Mouse (Mus musculus) adrenal gland (tissue): ENCODE data around the gene Cox11.

ENCODE experiments used
- intact Hi-C: fragments of 180-260 bp; cut with DNase I; formaldehyde crosslinking; loops from one replicate; pipeline ENCODE4 v1.15.1; 2025
- long read RNA-seq, 2 experiments: library from polyadenylated mRNA; unstranded; transcript quantifications; one replicate each; pipeline ENCODE4 v2.0.0; 2020; ENCODE audit warnings: borderline replicate concordance in 1 of 2; ENCODE audit not compliant: insufficient replicate concordance in 1 of 2

Cox11 gene
- long read RNA-seq, experiment 1, transcript Cox11-202 (3 exons, 773 nt) = major isoform, 10 of 27 reads
- long read RNA-seq, experiment 1, transcript Cox11-201 (4 exons, 1,224 nt) = minor isoform, 9 of 27 reads
- long read RNA-seq, experiment 1, partial matches to known transcripts = 0 of 27 reads
- long read RNA-seq, experiment 1, other reads (novel, unspliced or antisense) = 8 of 27 reads
- long read RNA-seq, experiment 2, transcript Cox11-201 (4 exons, 1,224 nt) = major isoform, 9 of 23 reads
- long read RNA-seq, experiment 2, transcript Cox11-202 (3 exons, 773 nt) = minor isoform, 7 of 23 reads
- long read RNA-seq, experiment 2, partial matches to known transcripts = 0 of 23 reads
- long read RNA-seq, experiment 2, other reads (novel, unspliced or antisense) = 7 of 23 reads

GRCm38 (mm10) chr11:90637440-90638311 is at the start of gene Cox11, which contains the start of gene Stxbp4:
Cox11 (plus strand) TSS chr11:90638173.
Stxbp4 (minus strand) TSS chr11:90638084.
- intact Hi-C loops = no loop called here

GRCm38 (mm10) chr11:90590996-90591395 is 47.0 kb upstream of the Cox11 start:
- intact Hi-C loops = no loop called here

- intact Hi-C loops = no loop called here
Measured at GRCm38 (mm10) chr11:90595826-90596225, 42.1 kb upstream of the Cox11 start.

GRCm38 (mm10) chr11:90603066-90603465 is 34.9 kb upstream of the Cox11 start:
- intact Hi-C loops = no loop called here

GRCm38 (mm10) chr11:90612118-90612517 is 25.9 kb upstream of the Cox11 start:
- intact Hi-C loops = loop anchor here (10.0 kb wide), 1 partner anchor 217 kb away; the partner anchor contains the start of gene Hlf

GRCm38 (mm10) chr11:90614743-90615142 is 23.2 kb upstream of the Cox11 start:
- intact Hi-C loops = loop anchor here (10.0 kb wide), 1 partner anchor 220 kb away; the partner anchor contains the start of gene Hlf

GRCm38 (mm10) chr11:90616431-90616830 is 21.5 kb upstream of the Cox11 start:
- intact Hi-C loops = loop anchor here (2.0 to 10.0 kb wide), 3 partner anchors 222 to 434 kb away; partner anchors contain the start of gene Hlf

- intact Hi-C loops = no loop called here
Measured at GRCm38 (mm10) chr11:90622044-90622443, 15.9 kb upstream of the Cox11 start.

GRCm38 (mm10) chr11:90622500-90622899 is 15.5 kb upstream of the Cox11 start:
- intact Hi-C loops = no loop called here

GRCm38 (mm10) chr11:90623477-90623876 is 14.5 kb upstream of the Cox11 start:
- intact Hi-C loops = no loop called here

- intact Hi-C loops = no loop called here
Measured at GRCm38 (mm10) chr11:90625174-90625573, 12.8 kb upstream of the Cox11 start.

GRCm38 (mm10) chr11:90627751-90628150 is 10.2 kb upstream of the Cox11 start:
- intact Hi-C loops = no loop called here

GRCm38 (mm10) chr11:90632480-90632879 is 5.5 kb upstream of the Cox11 start:
- intact Hi-C loops = no loop called here

- intact Hi-C loops = no loop called here
Measured at GRCm38 (mm10) chr11:90634661-90635060, 3.3 kb upstream of the Cox11 start.

GRCm38 (mm10) chr11:90638312-90638830 is 398 bp downstream of the Cox11 start:
- intact Hi-C loops = no loop called here

GRCm38 (mm10) chr11:90649777-90650176 is 11.8 kb downstream of the Cox11 start:
- intact Hi-C loops = no loop called here

GRCm38 (mm10) chr11:90650231-90650885 is 12.4 kb downstream of the Cox11 start:
- intact Hi-C loops = no loop called here

GRCm38 (mm10) chr11:90652603-90653002 is 14.6 kb downstream of the Cox11 start:
- intact Hi-C loops = no loop called here

- intact Hi-C loops = no loop called here
Measured at GRCm38 (mm10) chr11:90657527-90657926, 19.6 kb downstream of the Cox11 start.

- intact Hi-C loops = no loop called here
Measured at GRCm38 (mm10) chr11:90660662-90661061, 22.7 kb downstream of the Cox11 start.

- intact Hi-C loops = no loop called here
Measured at GRCm38 (mm10) chr11:90663052-90663451, 25.1 kb downstream of the Cox11 start.
